24 mouse cellular contexts compared by ENCODE assay signal in the genomic region with DNA sequence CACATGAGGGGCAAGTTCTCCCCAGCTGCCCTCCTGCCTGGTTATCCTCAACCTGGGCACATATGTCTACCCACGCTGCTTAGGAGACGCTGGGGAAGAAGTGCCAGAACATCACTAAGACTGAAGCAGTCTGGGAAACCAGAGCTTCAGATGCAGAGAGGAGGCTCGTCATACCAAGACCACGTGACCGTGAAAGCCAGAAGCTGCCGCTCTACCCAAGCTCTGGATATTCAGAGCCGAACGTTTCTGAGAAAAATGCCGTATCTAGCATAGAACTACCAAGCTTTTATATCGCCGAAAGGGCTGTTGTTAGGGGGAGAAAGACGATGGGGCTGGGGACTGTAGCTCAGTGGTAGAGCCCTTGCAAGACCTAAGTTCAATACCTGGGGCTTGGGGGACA. TPM values are rescaled to one million over a fixed set of nuclear protein-coding genes. Genes with fewer than 3 reads are reported as not detected.
A peak's percentile ranks its signal among the peaks of the same experiment; 100 is the strongest.
DNase-seq lines count a peak whose midpoint lies in the region; ATAC-seq and TF ChIP-seq lines count a peak whose summit lies in the region.
"Had no signal": no experiment of that assay in that cellular context is flagged by ENCODE, and none has a peak within 500 bp of the region (broad histone marks: within the 10 kb centered on the region; RNA-seq: fewer than 3 reads in every experiment).

No protein-coding gene starts in this region.

- no peaks in the 10 kb centered on the region for H3K9me3 ChIP-seq in midbrain, embryonic 11.5 days (ENCODE audit: control insufficient read depth, low read length)
- H3K9me3 ChIP-seq in midbrain, postnatal 0 days (ENCODE audit: low read length) = no peaks in the 10 kb centered on the region
- H3K9me3 ChIP-seq in intestine, postnatal 0 days (ENCODE audit: control insufficient read depth) = no peaks in the 10 kb centered on the region
- H3K9me3 ChIP-seq: embryonic facial prominence, embryonic 10.5 days; embryonic facial prominence, embryonic 12.5 days; forebrain, embryonic 13.5 days; forebrain, embryonic 15.5 days had no signal

- TF ChIP-seq POLR2A in myocyte (IDR thresholded peaks at IDR 0.05; ENCODE audit: insufficient read length, low read depth) = no peak

- H3K4me3 ChIP-seq in gastrocnemius, adult 2 months = no peak overlapping the region
- no peak overlapping the region for H3K4me3 ChIP-seq in midbrain, embryonic 11.5 days (ENCODE audit: low read depth, low read length)
- no peak overlapping the region for H3K4me3 ChIP-seq in midbrain, postnatal 0 days (ENCODE audit: low read depth, low read length)
- H3K4me3 ChIP-seq in myocyte = no peak overlapping the region
- H3K4me3 ChIP-seq in intestine, postnatal 0 days (ENCODE audit: low read depth, low read length) = no peak overlapping the region
- H3K4me3 ChIP-seq: embryonic facial prominence, embryonic 10.5 days; embryonic facial prominence, embryonic 12.5 days; forebrain, embryonic 13.5 days; forebrain, embryonic 15.5 days had no signal

- H3K9ac ChIP-seq in midbrain, embryonic 11.5 days (ENCODE audit: low read length) = no peak overlapping the region
- H3K9ac ChIP-seq in midbrain, postnatal 0 days (replicated peaks; ENCODE audit: low read length, poor library complexity, severe bottlenecking) = no peak overlapping the region
- no peak overlapping the region for H3K9ac ChIP-seq in intestine, postnatal 0 days (ENCODE audit: low read depth, low read length)
- H3K9ac ChIP-seq: embryonic facial prominence, embryonic 12.5 days; forebrain, embryonic 13.5 days; forebrain, embryonic 15.5 days; forebrain, postnatal 0 days had no signal

- H3ac ChIP-seq in myocyte (ENCODE audit: control insufficient read depth, insufficient read length) = no peak overlapping the region

- no peak for ATAC-seq in midbrain, embryonic 11.5 days (ENCODE audit: low FRiP score)
- ATAC-seq in midbrain, postnatal 0 days (ENCODE audit: low FRiP score) = no peak
- no peak for ATAC-seq in intestine, postnatal 0 days
- ATAC-seq: activated CD4-positive, CD25-positive, alpha-beta regulatory T cell, adult 4 months; CD4-positive, CD25-positive, alpha-beta regulatory T cell, adult 4 months; forebrain, embryonic 13.5 days; forebrain, embryonic 15.5 days; forebrain, postnatal 0 days; Patski had no signal

- H3K4me2 ChIP-seq in midbrain, embryonic 11.5 days = no peak overlapping the region
- no peak overlapping the region for H3K4me2 ChIP-seq in midbrain, postnatal 0 days (ENCODE audit: low read depth, low read length, poor library complexity, severe bottlenecking)
- H3K4me2 ChIP-seq in myocyte (ENCODE audit: low read depth) = no peak overlapping the region
- no peak overlapping the region for H3K4me2 ChIP-seq in intestine, postnatal 0 days (replicated peaks; ENCODE audit: low read depth)
- H3K4me2 ChIP-seq: embryonic facial prominence, embryonic 12.5 days; forebrain, embryonic 13.5 days; forebrain, embryonic 15.5 days had no signal

- H3K27me3 ChIP-seq in midbrain, embryonic 11.5 days (ENCODE audit: control insufficient read depth, insufficient read depth, low read length) = no peaks in the 10 kb centered on the region
- no peaks in the 10 kb centered on the region for H3K27me3 ChIP-seq in midbrain, postnatal 0 days (ENCODE audit: insufficient read depth, low read length)
- no peaks in the 10 kb centered on the region for H3K27me3 ChIP-seq in myocyte (ENCODE audit: control insufficient read depth, insufficient read depth, insufficient read length)
- H3K27me3 ChIP-seq in intestine, postnatal 0 days (replicated peaks; ENCODE audit: control insufficient read depth, insufficient read depth, low read length) = no peaks in the 10 kb centered on the region
- H3K27me3 ChIP-seq: forebrain, embryonic 15.5 days; Patski had no signal

- H3K36me3 ChIP-seq in midbrain, embryonic 11.5 days (ENCODE audit: control insufficient read depth, insufficient read depth, low read length) = no peaks in the 10 kb centered on the region
- H3K36me3 ChIP-seq in midbrain, postnatal 0 days (ENCODE audit: insufficient read depth, low read length) = 0 out of 2 replicates have a peak, but pooled peaks cover 2% of the 10 kb centered on the region
- peaks cover 4% of the 10 kb centered on the region for H3K36me3 ChIP-seq in myocyte (ENCODE audit: control insufficient read depth, insufficient read depth)
- H3K36me3 ChIP-seq in intestine, postnatal 0 days (ENCODE audit: control insufficient read depth, insufficient read depth) = peaks cover 13% of the 10 kb centered on the region; the same call in 1 of the 2 replicates
- H3K36me3 ChIP-seq: forebrain, embryonic 15.5 days had no signal

- no peak for TF ChIP-seq CTCF in gastrocnemius, adult 2 months (IDR thresholded peaks at IDR 0.05)
- no peak for TF ChIP-seq CTCF in midbrain, postnatal 0 days (IDR thresholded peaks at IDR 0.05)
- TF ChIP-seq CTCF in intestine, postnatal 0 days (IDR thresholded peaks at IDR 0.05; ENCODE audit: low read depth) = no peak

- no peaks in the 10 kb centered on the region for H3K79me2 ChIP-seq in myocyte (ENCODE audit: control insufficient read depth, insufficient read depth)

- no peak overlapping the region for H3K27ac ChIP-seq in gastrocnemius, adult 2 months
- H3K27ac ChIP-seq in midbrain, embryonic 11.5 days (ENCODE audit: low read depth, low read length) = no peak overlapping the region
- H3K27ac ChIP-seq in midbrain, postnatal 0 days (ENCODE audit: low read depth, low read length) = no peak overlapping the region
- no peak overlapping the region for H3K27ac ChIP-seq in intestine, postnatal 0 days (ENCODE audit: low read depth, low read length)
- H3K27ac ChIP-seq: embryonic facial prominence, embryonic 10.5 days; embryonic facial prominence, embryonic 12.5 days; forebrain, embryonic 13.5 days; forebrain, embryonic 15.5 days had no signal

- 88% methylated on average over 12 of the region's 12 CpGs for WGBS in midbrain, embryonic 11.5 days
- 91% methylated on average over 12 of the region's 12 CpGs for WGBS in midbrain, postnatal 0 days
- 89% methylated on average over 12 of the region's 12 CpGs for WGBS in intestine, postnatal 0 days

- no peaks in the 10 kb centered on the region for H3K4me1 ChIP-seq in midbrain, embryonic 11.5 days (ENCODE audit: control insufficient read depth, insufficient read depth, low read length)
- no peaks in the 10 kb centered on the region for H3K4me1 ChIP-seq in midbrain, postnatal 0 days (ENCODE audit: insufficient read depth, low read length)
- no peaks in the 10 kb centered on the region for H3K4me1 ChIP-seq in intestine, postnatal 0 days (replicated peaks; ENCODE audit: control insufficient read depth, insufficient read depth, low read length)

- intact Hi-C loops in gastrocnemius, adult 2 months (cut with DNase I) = loop anchor here (5.0 kb wide), 2 partner anchors 114 to 129 kb away; no protein-coding TSS in a partner anchor

- DNase-seq in gastrocnemius, adult 2 months = peak; percentile 11
- DNase-seq in gastrocnemius, postnatal 4 days (ENCODE audit: low spot score in 2 of 2) = no peak
- DNase-seq in midbrain, embryonic 11.5 days (ENCODE audit: low spot score, missing footprints) = peak; percentile 4
- no peak for DNase-seq in midbrain, postnatal 0 days (ENCODE audit: low spot score)
- DNase-seq: adrenal gland, adult 8-10 months; adrenal gland, postnatal 14 days; adrenal gland, postnatal 36 days; B cell, adult 2 months; cerebellum, adult 11-12 months; cerebellum, adult 2 months; cerebellum, adult 9-10 months; cerebellum, postnatal 10 days; forebrain, postnatal 0 days had no signal

RNA-seq across cellular contexts. Expression of a gene that starts 2.5 kb away (rescaled TPM):
- total RNA-seq in gastrocnemius, adult 2 months (2021) = 100 to 1,000 TPM; 154 to 235 TPM
- 10 to 100 TPM; 50.1 to 73.1 TPM for total RNA-seq in gastrocnemius, postnatal 4 days (2021)
- polyA plus RNA-seq in midbrain, embryonic 11.5 days (2014; fragmentation: Nextera tagmentation; extraction: Ambion mirVana) = not detected in 2 replicates
- 0.71 and 1.7 TPM in 2 replicates for total RNA-seq in midbrain, postnatal 0 days (2014; rRNA removed)
- 0.81 and 2.4 TPM in 2 replicates for polyA plus RNA-seq in midbrain, postnatal 0 days (2015; fragmentation: Nextera tagmentation; extraction: Ambion mirVana)
- polyA plus RNA-seq in myocyte (2012; fragmentation: generic; extraction: Trizol) = 110 TPM
- polyA plus RNA-seq in intestine, postnatal 0 days (2015; fragmentation: Nextera tagmentation; extraction: Ambion mirVana) = 0.42 TPM in 1 of 2 replicates, not detected in the other
- total RNA-seq: forebrain, postnatal 0 days had no signal
- polyA plus RNA-seq: activated CD4-positive, CD25-positive, alpha-beta regulatory T cell, adult 4 months; CD4-positive, CD25-positive, alpha-beta regulatory T cell, adult 4 months; forebrain, embryonic 11.5 days had no signal

RNA-seq across cellular contexts. Expression of a gene that starts 7.1 kb away (rescaled TPM):
- 1 to 10 TPM; 2.9 to 3.1 TPM for total RNA-seq in gastrocnemius, adult 2 months (2021)
- 1 to 10 TPM; 7.1 to 8.8 TPM for total RNA-seq in gastrocnemius, postnatal 4 days (2021)
- 0.80 and 1.2 TPM in 2 replicates for polyA plus RNA-seq in midbrain, embryonic 11.5 days (2014; fragmentation: Nextera tagmentation; extraction: Ambion mirVana)
- total RNA-seq in midbrain, postnatal 0 days (2014; rRNA removed) = 3.1 TPM in 2 replicates
- 3.4 and 4.0 TPM in 2 replicates for polyA plus RNA-seq in midbrain, postnatal 0 days (2015; fragmentation: Nextera tagmentation; extraction: Ambion mirVana)
- polyA plus RNA-seq in myocyte (2012; fragmentation: generic; extraction: Trizol) = 2.4 TPM
- 16.2 and 17.6 TPM in 2 replicates for polyA plus RNA-seq in intestine, postnatal 0 days (2015; fragmentation: Nextera tagmentation; extraction: Ambion mirVana)
- polyA plus RNA-seq: activated CD4-positive, CD25-positive, alpha-beta regulatory T cell, adult 4 months; CD4-positive, CD25-positive, alpha-beta regulatory T cell, adult 4 months had no signal

RNA-seq across cellular contexts. Expression of a gene that starts 13.7 kb away (rescaled TPM):
- total RNA-seq in gastrocnemius, adult 2 months (2021) = under 1 TPM; 0.28 to 0.33 TPM
- under 1 TPM; 0.75 to 0.91 TPM for total RNA-seq in gastrocnemius, postnatal 4 days (2021)
- 0.10 TPM in 1 of 2 replicates, not detected in the other for polyA plus RNA-seq in midbrain, embryonic 11.5 days (2014; fragmentation: Nextera tagmentation; extraction: Ambion mirVana)
- total RNA-seq in midbrain, postnatal 0 days (2014; rRNA removed) = 0.24 TPM in 1 of 2 replicates, not detected in the other
- not detected in 2 replicates for polyA plus RNA-seq in midbrain, postnatal 0 days (2015; fragmentation: Nextera tagmentation; extraction: Ambion mirVana)
- 0.30 TPM for polyA plus RNA-seq in myocyte (2012; fragmentation: generic; extraction: Trizol)
- 0.08 TPM in 1 of 2 replicates, not detected in the other for polyA plus RNA-seq in intestine, postnatal 0 days (2015; fragmentation: Nextera tagmentation; extraction: Ambion mirVana)
- polyA plus RNA-seq: activated CD4-positive, CD25-positive, alpha-beta regulatory T cell, adult 4 months; CD4-positive, CD25-positive, alpha-beta regulatory T cell, adult 4 months; embryonic facial prominence, embryonic 12.5 days; embryonic facial prominence, embryonic 14.5 days; forebrain, embryonic 13.5 days; forebrain, embryonic 15.5 days; forebrain, postnatal 0 days had no signal

RNA-seq across cellular contexts. Expression of a gene that starts 47.8 kb away (rescaled TPM):
- 1 to 10 TPM; 2.2 to 4.4 TPM for total RNA-seq in gastrocnemius, adult 2 months (2021)
- 1 to 10 TPM; 2.0 to 2.5 TPM for total RNA-seq in gastrocnemius, postnatal 4 days (2021)
- 65.1 and 65.6 TPM in 2 replicates for polyA plus RNA-seq in midbrain, embryonic 11.5 days (2014; fragmentation: Nextera tagmentation; extraction: Ambion mirVana)
- total RNA-seq in midbrain, postnatal 0 days (2014; rRNA removed) = 47.2 and 47.5 TPM in 2 replicates
- 122 and 123 TPM in 2 replicates for polyA plus RNA-seq in midbrain, postnatal 0 days (2015; fragmentation: Nextera tagmentation; extraction: Ambion mirVana)
- polyA plus RNA-seq in myocyte (2012; fragmentation: generic; extraction: Trizol) = 32.3 TPM
- 14.5 and 15.9 TPM in 2 replicates for polyA plus RNA-seq in intestine, postnatal 0 days (2015; fragmentation: Nextera tagmentation; extraction: Ambion mirVana)
- polyA plus RNA-seq: activated CD4-positive, CD25-positive, alpha-beta regulatory T cell, adult 4 months had no signal

RNA-seq across cellular contexts. Expression of a gene that starts 52.0 kb away (rescaled TPM):
- total RNA-seq in gastrocnemius, adult 2 months (2021) = 10 to 100 TPM; 11.9 to 12.8 TPM
- 10 to 100 TPM; 18.5 to 21.5 TPM for total RNA-seq in gastrocnemius, postnatal 4 days (2021)
- 19.9 and 22.1 TPM in 2 replicates for polyA plus RNA-seq in midbrain, embryonic 11.5 days (2014; fragmentation: Nextera tagmentation; extraction: Ambion mirVana)
- 19.3 and 21.9 TPM in 2 replicates for total RNA-seq in midbrain, postnatal 0 days (2014; rRNA removed)
- 30.6 and 33.0 TPM in 2 replicates for polyA plus RNA-seq in midbrain, postnatal 0 days (2015; fragmentation: Nextera tagmentation; extraction: Ambion mirVana)
- 37.5 TPM for polyA plus RNA-seq in myocyte (2012; fragmentation: generic; extraction: Trizol)
- polyA plus RNA-seq in intestine, postnatal 0 days (2015; fragmentation: Nextera tagmentation; extraction: Ambion mirVana) = 47.2 and 52.2 TPM in 2 replicates

Comparison
In these comparisons a context has a peak if more than half of its experiments do, and no peak if none do; other contexts are left out.
1. DNase-seq: peak in gastrocnemius, adult 2 months (single experiment) and midbrain, embryonic 11.5 days (single experiment); none in gastrocnemius, postnatal 4 days (0 of 2) and midbrain, postnatal 0 days (single experiment).
2. RNA of a gene that starts 2.5 kb away (polyA plus RNA-seq): 110 TPM in myocyte (single experiment); 0.81 to 2.4 TPM in midbrain, postnatal 0 days, 0.42 TPM in intestine, postnatal 0 days and not detected in midbrain, embryonic 11.5 days; every median in the first group is over 10 times any median in the second.